Mouse (Mus musculus): ENCODE results near the gene Pitx3.
"Not testable (repeated sequence)": the region's sequence is repeated elsewhere in the genome, so short reads cannot be mapped to it uniquely, and the experiment has no call there.

Gene Pitx3

DNA sequence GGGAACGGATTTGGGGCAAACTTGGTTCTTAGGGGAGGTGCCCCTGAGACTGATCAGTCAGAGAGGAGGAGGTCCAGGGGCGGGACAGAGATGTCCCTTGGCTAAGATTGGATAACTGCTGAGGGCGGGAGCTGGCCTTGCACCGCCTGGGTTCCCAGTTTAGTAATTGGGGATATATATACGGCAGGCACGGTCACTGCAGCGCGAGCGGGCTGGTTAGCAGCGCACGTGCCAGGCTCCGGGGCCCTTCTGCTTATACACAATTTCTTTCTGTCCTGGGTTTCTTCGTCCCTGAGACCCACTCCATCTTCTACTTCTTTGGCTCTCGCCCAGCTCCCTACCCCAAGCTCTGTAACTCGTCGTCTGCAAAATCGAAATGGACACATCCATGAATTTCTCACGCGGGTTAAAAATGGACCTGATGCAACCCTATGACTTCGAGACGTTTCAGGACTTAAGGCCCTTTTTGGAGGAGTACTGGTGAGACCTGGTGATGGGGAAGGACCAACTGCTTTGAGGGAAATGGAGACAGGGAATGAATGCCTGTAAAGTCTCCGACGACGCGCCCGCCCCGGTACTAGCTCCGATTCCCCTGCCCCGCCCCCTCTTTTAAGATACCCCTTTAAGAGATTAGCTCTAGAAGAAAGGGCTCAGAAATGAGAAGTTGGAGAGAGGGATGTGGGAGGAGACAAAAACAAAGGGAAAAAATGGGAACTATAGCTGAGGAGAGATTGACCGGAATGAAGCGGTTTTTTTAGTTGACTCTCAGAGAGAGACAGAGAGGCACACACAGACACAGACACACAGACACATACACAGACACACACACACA lies 16.2 kb downstream of the Pitx3 start, which contains the start of gene Elovl3:
Gene Elovl3 (plus strand): TSS at position 204 of the 832 bp plus-strand sequence.
- DNase-seq (ENCODE audit: low read depth, low spot score) = no peak

DNA sequence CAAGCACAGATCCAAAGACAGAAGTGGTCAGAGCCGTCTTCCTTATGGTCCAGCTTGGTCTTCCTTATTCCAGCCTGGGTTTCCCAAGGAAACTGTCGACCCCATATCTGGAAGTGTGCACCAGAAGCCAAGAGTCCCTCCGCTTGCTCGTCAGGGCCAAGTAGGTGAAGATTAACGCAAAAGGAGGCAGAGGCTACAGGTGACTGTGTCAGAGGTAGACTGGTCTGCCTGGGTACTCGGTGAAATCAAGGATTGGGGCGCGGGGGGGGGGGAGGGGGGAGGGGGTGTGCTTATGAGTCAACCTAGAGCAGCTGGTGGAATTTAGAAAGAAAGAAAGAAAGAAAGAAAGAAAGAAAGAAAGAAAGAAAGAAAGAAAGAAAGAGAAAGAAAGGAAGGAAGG lies 16.8 kb downstream of the Pitx3 start:
- DNase-seq (ENCODE audit: low read depth, low spot score) = no peak

DNA sequence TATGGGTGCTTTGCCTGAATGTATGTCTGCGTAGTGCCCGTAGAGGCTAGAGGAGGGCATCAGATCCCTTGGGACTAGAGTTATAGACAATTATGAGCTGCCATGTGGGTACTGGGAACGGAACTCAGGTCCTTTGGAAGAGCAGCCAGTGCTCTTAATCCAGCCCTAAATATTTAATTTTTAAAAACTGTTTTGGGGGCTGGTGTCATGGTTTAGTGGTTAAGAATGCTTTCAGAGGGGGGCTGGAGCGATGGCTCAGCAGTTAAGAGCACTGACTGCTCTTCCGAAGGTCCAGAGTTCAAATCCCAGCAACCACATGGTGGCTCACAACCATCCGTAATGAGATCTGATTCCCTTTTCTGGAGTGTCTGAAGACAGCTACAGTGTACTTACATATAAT lies 18.4 kb downstream of the Pitx3 start:
- DNase-seq (ENCODE audit: low read depth, low spot score) = not testable (repeated sequence)

GRCm38 (mm10) chr19:46126301-46126700 lies 21.8 kb downstream of the Pitx3 start:
- no peak for DNase-seq (ENCODE audit: low read depth, low spot score)

GRCm38 (mm10) chr19:46124651-46125050 lies 23.5 kb downstream of the Pitx3 start:
- no peak for DNase-seq (ENCODE audit: low read depth, low spot score)

GRCm38 (mm10) chr19:46123876-46124275 lies 24.2 kb downstream of the Pitx3 start:
- DNase-seq (ENCODE audit: low read depth, low spot score) = no peak

DNA sequence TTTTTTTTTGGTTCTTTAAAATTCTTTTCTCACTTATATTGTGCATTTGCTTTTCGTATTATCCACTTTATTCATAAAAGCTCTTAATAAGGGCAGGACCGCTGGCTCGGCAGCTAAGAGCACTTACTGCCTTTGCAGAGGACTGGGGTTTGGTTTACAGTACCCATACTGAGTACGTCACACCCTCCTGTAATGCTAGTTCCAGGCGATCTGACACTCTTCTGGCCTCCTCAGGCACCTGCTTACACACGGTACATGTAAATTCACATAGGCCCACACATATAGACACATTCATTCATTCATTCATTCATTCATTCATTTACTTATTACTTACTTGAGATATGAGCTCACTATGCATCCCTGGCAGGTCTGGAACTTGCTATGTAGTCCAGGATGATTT lies 27.3 kb downstream of the Pitx3 start:
- DNase-seq (ENCODE audit: low read depth, low spot score) = no peak

GRCm38 (mm10) chr19:46119458-46119857 lies 28.7 kb downstream of the Pitx3 start:
- no peak for DNase-seq (ENCODE audit: low read depth, low spot score)

DNA sequence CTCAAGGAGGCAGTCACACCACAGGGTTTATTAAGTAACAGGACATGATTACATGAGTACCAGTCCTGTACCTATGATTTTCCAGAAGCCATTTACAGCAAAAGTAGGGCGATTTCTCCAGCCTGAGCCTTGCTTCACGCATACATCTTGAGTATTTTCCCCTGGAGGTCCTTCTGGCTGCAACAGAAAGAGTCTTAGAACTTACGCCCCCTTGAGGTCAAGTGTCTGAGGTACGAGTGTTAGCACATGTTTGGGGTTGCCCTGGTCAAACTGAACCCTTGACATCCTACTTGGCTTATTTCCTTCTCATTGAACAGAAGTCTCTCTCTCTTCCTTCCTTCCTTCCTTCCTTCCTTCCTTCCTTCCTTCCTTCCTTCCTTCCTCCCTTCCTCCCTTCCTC lies 33.5 kb downstream of the Pitx3 start:
- DNase-seq (ENCODE audit: low read depth, low spot score) = no peak

DNA sequence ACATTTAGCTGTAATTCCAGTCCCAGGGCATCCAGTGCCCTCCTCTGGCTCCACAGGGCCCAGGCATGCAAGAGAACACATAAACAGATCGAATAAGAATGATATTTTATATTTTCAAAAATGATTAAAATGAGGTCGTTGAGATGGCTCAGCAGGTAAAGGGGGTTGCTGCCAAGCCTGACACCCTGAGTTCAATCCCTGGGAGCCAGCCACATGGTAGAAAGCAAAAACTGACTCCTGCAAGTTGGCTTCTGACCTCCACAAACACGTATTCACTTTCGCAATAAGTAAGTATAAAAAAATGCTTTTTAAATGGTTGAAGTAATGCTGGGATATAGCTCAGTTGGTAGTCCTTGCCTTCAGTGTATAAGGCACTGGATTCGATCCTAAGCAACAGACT lies 37.3 kb downstream of the Pitx3 start:
- no peak for DNase-seq (ENCODE audit: low read depth, low spot score)

GRCm38 (mm10) chr19:46110214-46110613 lies 37.9 kb downstream of the Pitx3 start:
- no peak for DNase-seq (ENCODE audit: low read depth, low spot score)

- DNase-seq (ENCODE audit: low read depth, low spot score) = no peak
These were observed 44.0 kb downstream of the Pitx3 start for GRCm38 (mm10) chr19:46104187-46104557.

DNA sequence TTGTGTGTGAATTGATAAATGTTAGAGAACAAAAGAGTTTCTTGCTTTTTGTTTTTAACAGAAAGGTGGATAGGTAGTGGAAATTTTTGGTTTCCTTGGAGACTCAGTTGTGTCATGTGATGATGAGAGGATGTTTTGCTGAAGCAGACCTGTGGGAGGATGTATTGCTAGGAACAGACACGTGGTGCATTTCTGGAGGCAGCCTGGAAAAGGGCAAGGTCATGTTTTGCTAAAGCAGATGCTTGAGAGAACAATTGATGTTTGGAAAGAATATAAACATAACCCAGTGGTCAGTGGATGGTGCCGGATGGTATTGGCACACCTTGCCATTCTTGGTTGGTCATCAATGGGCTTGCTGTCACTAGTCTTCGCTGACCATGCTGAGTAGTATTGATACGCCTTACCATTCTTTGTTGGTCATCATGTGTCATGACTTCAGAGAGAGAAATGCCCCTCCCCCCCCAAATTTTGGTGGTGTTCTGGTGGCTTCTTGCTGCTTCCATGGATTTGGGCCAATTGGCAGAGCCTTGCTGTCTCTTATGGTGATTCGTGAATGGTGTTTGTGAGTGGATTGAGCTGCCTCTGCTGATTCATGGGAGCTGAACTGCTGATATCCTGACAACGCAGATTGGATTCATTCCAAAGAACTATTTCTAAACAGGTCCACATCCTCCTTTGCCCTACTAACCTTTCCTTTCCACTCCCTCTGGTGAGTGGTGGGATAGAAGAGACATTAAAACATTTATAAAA lies 44.5 kb downstream of the Pitx3 start:
- no peak for DNase-seq (ENCODE audit: low read depth, low spot score)

- no peak for DNase-seq (ENCODE audit: low read depth, low spot score)
These were observed 48.6 kb downstream of the Pitx3 start for GRCm38 (mm10) chr19:46099561-46099960.

DNA sequence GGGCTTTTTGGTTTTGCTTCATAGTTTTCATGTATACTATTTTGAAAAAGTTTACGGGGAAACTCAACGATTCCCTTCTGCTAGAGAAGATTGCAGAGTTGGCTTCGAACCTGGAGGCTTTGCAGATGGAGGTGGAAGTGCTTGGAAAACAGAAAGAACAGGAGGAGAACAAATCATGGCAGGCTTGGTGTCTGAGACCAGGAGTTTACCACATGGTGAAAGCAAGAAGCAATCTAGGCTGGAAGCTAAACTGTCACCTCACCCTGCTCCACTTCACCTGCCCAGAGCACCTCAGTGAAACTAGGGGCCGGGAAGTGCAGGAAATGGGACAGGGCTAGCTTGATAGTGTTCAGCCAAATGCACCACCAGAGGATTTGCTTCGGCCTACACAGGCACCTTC lies 51.7 kb downstream of the Pitx3 start:
- no peak for DNase-seq (ENCODE audit: low read depth, low spot score)

DNA sequence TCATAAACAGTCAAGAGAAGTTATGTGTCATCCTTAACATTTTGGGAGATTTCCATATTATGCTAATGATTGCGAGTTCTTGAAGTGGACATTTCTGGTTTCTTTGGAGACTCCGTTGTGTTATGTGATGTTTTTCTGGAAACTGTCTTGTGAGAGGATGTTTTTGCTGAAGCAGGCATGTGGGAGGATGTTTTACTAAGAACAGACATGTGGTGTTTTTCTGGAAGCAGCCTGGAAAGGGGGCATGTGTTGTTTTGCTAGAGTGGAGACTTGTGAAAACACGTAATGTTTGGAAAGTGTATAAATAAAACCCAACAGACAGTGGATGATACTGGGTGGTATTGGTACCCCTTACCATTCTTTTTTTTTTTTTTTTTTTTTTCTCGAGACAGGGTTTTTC lies 52.8 kb downstream of the Pitx3 start:
- DNase-seq (ENCODE audit: low read depth, low spot score) = no peak

GRCm38 (mm10) chr19:46094144-46094543 lies 54.0 kb downstream of the Pitx3 start:
- DNase-seq (ENCODE audit: low read depth, low spot score) = no peak

DNA sequence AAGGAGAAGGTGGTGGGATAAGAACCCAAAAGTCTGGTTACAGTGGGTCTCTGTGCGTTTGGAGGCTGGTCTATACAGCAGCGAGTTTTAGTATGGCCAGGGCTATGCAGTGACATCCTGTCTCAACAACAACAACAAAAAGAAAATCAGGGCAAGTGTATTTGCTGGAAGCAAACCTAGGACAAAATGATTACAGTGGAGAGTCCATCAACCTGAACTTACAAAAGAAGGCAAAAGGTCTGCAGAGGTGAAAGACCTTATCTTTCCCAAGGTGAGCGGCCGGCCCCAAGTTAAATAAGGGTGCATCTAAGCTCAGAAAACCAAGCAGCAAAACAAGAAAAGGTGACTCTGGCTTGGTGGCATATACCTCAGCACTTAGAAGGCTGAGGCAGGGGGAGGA lies 56.5 kb downstream of the Pitx3 start:
- no peak for DNase-seq (ENCODE audit: low read depth, low spot score)

DNA sequence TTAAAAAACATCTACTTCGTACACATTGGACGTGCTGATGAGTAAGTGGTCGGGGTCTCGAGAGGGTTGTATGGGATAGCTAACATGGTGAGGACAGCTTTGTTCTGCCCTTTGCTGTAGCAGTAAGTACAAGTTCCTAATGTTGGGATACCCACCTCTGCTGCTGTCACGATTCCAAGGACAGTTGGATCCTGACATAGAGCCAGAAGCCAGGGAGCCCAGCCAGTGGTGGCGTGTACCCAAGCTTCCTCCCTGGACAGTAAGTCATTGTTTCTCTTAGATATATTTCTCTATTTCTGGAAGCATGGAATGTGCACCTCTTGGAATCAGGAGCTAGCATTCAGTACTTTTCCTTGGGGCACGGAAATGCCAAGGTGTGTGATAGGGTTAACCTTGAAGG lies 60.3 kb downstream of the Pitx3 start:
- DNase-seq (ENCODE audit: low read depth, low spot score) = no peak

DNA sequence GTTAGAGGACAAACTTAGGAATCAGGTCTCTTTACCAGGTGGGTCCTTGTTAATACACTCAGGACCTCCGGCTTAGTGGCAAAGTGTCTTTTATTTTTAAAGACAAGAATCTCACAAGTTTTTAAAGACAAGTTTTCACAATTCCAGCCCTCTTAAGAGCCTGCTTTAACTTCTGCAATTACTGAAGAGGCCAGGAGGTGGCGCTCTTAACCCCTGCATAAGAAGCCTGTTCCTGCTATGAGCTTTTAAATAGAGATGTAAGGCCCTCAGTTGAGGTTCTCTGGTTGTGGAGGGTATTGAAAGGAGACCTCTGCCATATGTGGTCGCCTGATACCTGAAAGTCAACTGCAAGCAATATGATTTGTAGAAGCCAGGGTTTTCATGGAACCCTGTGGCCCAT lies 61.8 kb downstream of the Pitx3 start:
- peak; percentile 38 for DNase-seq (ENCODE audit: low read depth, low spot score)
